Mouse (Mus musculus) urinary bladder, postnatal 36 days (tissue): Measurements from ENCODE around the gene Zbtb49.

Experiments
- DNase-seq, 2 experiments: peaks; one replicate each; pipeline ENCODE4 v3.0.0; 2022; ENCODE audit warnings: low spot score in 2 of 2, mixed read lengths in 1 of 2

The Zbtb49 gene

DNA sequence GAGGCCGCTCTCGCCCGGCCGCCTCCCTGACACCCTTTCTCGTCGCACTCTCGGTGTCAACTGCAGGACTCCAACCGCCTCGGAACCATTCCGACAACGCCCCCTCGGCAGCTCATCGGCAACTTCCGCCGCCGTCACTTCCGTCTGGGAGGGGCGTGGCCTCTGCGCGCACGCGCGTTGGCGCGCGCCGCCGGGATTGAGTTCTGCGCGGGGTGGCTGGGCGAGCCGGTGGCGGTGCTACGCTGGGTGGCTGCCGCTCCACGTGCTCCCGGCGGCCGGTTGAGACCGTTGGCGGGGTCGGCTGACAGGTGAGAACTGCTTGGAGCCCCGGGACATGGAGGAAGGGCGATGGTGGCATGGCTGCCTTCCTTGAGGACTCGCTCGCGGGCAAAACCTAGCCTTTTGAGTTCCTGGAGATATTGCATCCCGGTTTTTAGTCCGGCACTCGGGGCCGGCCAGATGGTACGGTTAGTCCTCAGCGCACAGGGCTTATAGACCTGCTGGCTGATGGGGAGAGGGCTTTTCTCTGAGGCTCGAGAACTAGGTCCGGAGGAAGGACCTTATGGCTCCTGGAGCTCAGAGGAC is at the start of gene Zbtb49, which contains the start of gene Lyar:
TSS of gene Zbtb49 (minus strand) at position 130 of the 585 bp plus-strand sequence.
TSS of gene Lyar (plus strand) at position 143 of the 585 bp plus-strand sequence.
- DNase-seq, result peak; percentile 93 to 95

DNA sequence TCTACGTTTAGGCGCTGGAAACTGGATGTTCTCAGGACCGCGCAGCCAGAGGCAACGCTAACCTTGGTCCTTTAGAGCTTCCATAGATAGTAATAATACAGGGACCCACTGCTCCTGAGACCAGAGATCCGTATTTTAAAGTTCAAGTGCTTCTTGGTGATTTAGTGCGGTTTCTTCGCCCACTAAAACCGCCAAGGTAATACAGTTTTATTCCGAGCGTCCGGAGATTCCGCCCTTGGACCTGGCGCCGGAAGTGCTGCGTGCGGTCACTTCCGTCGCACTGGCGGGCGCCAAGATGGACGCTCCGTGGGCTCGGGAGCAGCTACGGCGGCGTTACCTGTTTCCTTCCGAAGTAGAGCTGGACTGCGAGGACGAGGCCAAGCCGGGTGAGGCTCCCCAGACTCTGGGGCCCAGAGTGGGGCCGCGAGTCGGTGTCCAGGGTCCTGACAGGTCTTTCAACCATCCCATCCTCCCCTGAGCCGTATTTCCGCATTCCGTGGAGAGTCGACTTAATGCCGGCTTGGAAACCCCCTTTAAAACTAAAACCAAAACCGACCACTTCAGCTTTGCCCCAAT is 39.9 kb upstream of the Zbtb49 start, which contains the start of gene Tmem128:
TSS of gene Tmem128 (plus strand) at position 79 of the 576 bp plus-strand sequence.
- peak; percentile 48 to 49 for DNase-seq

DNA sequence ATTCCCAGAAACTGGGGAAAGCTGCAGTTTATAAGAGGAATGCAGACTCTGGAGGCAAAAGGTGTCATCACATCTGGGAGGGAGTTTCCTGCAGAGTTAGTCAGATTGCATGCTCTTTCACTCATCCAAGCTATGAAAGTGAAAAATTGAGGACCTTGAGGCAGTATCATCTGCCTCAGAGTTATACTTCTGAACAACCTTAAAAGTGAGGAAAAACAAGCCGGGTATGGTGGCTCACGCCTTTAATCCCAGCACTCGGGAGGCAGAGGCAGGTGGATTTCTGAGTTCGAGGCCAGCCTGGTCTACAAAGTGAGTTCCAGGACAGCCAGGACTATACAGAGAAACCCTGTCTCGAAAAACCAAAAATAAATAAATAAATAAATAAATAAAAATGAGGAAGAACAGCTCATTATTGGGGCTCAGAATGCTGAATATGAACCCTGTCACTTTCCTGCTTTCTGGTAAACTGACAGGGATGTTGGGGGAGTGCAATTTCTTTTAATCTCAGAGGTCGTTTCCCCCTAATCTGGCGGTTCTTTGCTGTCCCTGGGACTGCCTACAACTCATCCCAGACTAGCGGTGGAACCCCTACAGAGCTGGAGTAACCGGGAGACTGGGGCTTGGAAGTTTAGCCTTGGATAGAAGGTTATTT is 39.3 kb upstream of the Zbtb49 start:
- DNase-seq, result no peak

DNA sequence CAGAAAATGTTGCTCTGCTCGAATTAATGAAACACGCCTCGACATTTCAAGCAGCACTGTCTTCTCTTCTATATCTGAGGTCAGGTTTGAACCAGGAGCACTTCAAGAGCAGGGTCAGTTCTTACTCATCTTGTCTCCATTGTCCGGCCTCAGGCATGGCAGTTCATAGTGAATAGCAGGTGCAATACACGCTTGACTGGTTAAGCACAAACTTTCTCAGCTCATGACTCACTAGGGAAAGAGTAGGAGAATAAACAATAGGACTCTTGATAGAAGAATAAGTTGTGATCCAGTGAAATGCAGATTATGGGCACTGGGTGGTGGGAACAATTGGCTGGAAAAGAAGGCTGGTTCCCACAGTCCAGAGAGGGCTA is 38.5 kb upstream of the Zbtb49 start:
- DNase-seq, result no peak

DNA sequence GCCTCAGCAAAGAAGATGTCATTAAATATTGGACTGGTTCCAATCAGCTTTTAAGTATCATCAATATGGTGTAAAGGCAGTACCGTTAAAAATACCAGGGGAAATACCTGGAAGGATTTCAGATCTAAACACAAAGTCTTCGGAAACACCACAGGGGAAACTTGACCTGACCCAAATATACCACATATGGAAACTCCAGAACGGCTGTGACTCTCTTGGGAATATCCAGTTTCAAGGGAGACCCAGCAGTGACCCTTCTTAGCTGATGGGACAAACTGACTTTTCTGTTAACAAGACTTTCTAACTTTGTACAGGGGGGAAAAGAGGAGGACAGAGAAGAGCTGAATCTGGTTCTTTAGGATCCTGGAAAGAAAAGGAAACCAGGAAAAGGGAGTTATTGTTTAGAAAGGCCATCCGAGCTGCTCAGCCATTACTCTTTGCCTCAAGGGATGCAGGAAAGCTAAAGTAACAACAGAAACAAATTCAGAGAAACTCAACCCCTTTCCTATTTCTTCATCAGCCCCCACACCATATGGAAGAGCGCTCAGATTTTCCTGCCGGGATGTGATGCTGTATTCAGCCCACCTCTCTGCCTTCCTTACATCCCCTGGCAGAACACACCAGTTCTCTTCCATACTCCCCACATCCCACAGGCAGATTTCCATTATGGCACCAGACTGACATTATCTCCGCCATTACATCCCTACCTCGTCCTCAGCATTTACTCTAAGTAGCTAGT is 37.9 kb upstream of the Zbtb49 start:
- DNase-seq, result no peak

DNA sequence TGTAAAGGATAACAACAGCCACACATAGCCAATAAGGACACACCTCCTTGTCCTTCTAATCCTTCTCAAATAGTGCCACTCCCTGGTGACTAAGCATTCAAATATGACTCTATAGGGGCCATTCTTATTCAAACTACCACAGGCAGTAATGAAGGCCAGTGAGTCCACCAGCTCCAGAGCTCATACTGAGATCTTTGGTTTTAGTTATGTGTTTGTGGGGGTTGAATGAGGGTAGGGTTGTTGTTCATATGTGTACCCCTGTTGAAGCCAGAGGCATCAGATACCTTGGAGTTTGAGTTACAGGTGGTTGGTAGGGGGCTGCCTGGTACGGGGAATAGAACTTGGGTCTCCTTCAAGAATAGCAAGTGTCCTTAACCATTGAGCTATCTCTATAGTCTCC is 36.3 kb upstream of the Zbtb49 start:
- no peak for DNase-seq

DNA sequence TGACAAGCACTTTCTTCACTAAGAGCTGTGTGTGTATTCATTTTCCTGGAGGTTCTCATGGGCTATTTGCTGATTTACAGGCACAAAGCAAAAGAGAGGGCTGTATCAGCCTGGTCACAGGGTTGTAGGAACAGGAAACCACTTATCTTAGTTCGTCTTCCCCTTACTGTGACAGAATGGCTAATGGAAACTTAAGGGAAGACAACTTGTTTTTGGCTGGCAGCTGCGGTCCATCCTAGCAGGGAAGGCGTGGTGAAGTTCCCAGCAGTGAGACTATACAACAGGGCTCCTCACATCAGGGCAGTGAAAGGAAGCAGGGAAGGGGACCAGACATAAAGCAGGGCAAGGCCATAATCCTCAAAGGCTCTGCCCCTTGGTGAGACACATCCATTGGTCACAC is 35.4 kb upstream of the Zbtb49 start:
- no peak for DNase-seq

DNA sequence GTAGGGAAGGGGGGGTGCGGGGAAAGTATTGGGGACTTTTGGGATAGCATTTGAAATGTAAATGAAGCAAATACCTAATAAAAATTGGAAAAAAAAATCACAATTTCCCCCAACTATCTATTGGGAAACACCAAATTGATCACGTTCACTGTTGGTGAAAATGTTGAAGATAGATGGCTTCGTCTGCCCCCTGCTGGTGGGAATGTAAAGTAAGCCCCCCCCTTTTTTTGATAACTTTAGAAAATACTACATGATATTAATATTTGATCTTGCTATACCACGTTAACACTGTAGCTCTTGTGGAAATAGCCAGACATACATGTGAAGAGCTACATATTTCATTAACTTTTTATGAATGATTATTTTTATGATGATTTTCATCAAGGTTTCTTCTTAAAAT is 34.9 kb upstream of the Zbtb49 start:
- DNase-seq, result no peak

DNA sequence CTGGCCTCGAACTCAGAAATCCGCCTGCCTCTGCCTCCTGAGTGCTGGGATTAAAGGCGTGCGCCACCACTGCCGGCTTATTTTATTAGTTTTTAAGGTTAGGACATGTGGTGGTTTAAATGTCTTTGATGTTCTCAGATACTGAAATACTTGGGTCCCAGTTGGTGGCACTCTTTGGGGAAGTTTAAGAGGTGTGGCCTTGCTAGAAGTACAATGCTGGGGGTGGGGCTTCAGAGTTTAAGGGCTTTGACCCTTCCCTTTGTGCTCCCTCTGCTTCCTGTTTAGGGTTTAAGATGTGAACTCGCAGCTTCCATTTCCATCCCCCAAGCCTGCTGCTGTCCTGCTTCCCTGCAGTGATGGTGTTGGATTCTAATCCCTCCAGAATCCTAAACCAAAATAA is 21.7 kb upstream of the Zbtb49 start:
- DNase-seq, result no peak

DNA sequence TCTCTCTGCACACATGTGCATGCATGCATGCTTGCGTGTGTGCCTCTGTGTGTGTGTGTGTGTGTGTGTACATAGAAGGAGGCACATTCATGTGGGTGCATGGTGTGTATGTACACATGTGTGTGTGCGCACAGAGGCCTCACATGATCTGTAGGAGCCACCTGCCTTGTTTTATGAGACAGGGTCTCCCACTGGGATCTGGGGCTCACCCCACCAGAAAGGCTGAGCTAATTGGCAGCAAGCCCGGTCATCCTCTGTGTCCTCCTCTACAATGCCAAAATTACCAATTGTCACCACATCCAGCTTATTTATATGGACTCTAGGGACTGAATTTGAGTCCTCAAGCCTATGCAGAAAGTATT is 21.2 kb upstream of the Zbtb49 start:
- no peak for DNase-seq

DNA sequence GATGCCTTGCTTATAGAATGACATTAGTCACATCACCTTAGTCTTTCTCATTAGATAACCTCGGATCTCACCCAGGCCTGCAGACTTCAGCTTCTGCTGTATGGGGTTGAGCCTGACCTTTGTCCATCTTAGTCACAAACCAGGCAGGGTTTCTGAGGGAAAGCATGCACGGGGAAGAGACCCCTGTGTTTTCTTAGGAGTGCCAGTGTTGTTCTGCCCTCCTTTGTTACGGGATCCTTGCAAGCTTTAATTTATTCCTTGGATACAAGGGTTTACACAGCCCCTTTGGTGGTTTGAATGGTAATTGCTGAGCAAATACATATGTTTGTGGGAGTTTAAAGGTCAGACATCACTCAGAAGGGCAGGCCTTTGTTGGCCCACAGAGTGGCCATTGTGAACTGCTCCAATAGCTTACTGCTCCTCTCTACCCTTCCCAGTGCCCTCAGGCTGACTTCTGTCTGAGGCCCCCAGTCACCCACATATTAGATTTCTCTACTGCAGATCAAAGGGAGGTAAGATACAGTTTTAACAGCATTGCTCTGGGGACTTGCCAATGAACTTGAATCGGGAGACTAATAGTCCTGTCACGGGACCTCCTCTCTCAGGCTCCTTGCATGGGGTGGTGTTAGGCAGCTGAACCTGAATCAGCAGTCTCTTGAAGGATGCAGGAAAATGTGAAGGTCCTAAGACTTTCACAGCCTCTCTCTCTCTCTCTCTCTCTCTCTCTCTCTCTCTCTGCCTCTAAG is 20.6 kb upstream of the Zbtb49 start:
- DNase-seq, result no peak

DNA sequence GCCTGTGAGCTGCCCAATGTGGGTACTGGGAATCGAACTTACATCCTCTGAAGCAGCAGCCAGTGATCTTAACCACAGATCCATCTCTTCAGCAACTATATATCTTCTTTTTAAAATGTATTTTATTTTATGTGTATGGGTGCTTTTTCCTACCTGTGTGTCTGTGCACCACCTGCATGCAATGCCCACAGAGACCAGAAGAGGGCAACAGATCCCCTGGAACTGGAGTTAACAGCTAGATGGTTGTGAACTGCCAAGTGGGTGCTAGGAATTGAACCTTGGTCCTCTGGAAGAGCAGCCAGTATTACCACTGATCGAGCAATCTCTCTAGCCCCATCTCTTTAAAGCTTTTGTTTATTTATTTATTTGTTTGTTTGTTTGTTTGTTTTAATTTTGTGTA is 16.4 kb upstream of the Zbtb49 start:
- no peak for DNase-seq

DNA sequence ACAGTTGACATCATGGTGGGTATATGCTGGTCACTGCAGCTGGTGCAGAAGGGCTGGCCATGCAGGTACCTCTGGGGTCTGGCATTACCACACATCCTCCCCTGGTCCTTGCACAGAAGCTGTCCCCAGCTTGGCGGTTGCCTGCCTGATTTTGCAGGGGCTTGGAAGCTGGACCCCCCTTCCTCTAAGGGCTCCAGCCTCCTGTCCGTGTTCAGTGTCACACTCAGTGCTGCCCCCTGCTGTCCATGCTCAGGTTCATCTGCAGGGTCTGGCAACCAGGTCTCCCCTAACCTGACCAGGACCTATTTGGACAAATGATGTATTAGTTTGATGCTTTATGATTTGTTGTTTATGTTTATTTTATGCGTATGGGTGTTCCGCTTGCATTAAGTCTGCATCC is 15.2 kb upstream of the Zbtb49 start:
- peak; percentile 7 to 9 for DNase-seq

DNA sequence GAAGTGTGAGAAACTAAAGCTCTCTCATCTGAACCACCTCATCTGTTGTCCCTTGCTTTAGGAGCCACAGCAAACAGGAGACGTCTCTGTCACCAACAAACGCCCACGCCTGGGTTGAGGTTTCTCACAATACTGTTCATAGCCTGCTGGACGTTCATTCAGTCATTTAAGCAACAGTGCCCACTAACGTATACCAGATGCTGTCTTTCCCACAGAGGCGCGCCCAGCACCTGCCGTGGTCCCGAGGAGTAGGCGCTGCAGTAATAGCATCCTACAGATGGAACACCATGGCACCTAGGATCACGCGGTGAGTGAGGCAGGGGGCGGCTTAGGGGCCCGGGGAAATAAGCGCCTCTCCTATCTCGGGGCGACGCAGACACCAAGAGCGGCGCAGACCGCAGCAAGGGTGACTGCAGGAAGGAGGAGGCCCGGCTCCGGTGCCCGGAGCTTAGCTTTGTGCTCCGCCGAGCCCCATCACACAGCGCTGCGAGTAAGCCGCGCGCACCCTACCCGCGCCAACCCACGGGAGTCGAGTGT is 418 bp downstream of the Zbtb49 start:
- no peak for DNase-seq

DNA sequence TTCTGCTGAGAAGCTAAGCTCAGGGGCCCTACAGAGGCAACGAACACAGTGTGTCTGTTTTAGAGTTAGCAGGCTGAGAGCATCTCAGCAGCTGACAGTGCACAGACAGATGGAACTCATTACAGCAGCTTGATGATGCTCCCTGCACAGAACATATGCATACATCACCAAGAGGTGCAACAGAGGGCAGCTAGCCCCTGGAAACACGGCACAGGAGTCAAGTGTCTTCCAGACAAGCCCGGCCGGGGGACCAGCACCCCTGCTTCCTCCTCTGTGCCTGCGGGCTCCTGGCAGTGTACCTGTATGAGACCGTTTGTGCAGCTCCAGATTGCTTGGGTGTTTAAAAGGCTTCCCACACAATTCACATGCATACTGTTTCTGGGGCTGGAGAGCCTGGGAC is 7.2 kb downstream of the Zbtb49 start:
- DNase-seq, result no peak

DNA sequence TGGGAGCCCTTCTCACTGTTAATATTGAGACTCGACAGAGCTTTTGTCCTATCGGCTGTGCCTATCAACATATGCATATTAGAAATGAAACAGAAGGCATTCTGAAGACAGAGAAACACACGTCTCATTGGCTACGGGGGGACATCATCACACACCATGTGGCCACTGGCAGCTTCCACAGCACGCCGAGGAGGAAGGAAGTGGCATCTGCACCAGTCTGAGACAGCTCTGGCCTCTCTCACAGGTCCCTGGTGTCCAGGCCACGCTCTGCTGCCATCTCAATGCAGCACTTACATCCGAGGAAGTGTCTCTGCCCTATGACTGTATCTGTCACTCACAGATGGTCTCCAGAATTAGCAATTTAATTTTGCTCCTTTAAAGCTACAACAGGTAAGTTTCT is 8.6 kb downstream of the Zbtb49 start:
- DNase-seq, result no peak

DNA sequence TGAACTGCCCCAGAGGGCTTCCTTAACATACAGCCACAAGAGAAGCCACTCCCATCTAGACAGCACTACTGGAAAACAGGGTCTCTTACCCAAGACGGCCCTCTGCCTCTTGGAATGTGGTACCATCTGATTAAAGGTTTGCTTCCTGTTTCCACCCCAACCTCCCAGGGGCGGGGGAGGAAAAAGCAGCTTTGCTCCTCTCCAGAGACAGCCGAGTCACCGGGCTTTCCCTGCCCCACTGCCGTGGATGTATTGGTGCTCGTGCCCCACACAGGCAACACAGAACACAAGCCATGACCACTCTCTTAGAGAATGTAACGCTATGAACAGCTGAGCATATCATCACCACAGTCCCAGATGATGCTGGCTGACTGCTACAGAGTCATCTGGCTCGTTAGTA is 11.3 kb downstream of the Zbtb49 start:
- no peak for DNase-seq

DNA sequence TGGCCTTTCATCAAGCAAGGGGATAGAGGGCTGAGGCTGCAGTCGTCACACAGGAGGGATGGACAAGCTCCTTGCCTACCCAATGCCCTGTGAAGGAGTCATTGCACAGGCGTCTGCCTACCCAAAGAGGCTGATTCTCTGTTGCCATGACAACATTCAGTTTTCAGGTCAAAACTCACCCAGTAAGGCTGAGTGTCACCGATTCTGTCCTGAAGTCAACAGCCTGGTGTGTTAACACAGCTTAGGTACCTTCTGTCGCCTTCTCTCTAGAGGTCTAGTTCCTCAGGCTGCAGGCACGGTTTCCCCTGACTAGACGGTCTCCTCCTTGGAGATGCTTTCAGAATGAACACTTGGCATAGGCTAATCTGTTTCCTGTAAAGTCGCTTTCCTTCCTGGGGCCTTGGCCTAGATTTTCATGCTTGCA is 14.9 kb downstream of the Zbtb49 start:
- no peak for DNase-seq

DNA sequence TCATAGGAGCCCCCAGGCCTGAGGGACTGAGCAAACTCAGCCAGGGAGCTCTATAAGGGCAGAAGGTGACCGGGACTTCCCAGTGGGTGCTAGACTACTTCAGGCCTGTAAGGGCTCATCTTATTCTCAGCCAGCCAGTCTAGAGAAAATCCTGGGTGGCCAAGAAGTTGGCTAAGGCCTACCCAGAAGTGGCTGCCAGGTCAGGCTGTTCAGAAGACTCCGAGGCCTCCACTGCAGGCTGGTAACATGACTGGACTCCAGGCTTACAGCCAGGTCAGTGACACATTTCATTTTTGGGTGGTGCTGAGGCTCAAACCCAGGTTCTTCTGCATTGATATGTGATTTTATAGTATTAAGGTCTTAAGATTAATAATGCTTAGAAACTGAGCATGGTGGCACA is 20.6 kb downstream of the Zbtb49 start:
- no peak for DNase-seq

DNA sequence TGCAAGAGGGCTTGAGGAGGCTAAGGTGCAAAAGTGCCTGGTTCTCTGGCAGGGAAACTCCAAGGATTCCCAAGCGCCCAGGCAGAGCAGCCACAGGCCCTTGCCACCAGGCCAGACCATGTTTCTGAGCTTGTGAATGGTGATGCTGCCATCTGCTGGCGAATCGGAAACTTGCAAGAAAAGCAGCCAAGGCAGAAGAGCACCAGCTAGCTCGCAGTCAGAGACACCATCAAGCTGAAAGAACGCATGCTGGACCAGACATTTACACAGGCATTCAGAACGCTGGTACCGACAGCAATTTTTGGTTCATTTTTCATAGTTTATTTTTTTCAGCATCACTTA is 22.8 kb downstream of the Zbtb49 start:
- DNase-seq, result peak; percentile 58 to 78

DNA sequence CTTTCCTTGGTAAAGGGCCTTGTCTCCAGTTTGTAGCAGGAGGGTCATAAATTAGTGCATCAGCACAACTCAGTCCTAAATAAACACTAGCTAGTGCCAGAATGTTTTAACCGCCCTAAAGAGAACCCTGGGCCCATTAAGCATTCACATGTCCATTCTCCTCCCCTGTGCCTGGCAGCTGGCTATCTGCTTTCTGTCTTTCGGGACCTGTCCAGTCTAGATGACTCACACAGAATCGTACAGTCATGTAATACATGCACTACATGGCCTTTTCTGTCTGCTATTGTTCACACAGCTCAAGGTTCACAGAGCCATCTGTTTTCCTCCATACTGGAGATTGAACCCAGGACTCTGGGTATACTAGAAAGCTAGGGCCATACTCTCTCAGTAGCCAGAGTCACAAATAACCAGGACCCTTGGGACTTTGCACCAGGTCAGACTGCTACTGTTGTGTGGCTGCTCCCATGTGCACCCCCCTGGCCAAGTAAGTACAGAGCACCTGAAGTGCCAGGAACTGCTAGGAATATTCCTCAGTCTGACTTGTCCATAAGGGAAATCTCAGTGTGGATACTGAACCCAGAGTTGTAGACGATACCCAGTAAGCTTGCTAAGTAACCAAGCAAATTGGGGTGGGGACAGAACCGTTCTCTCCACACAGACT is 23.3 kb downstream of the Zbtb49 start:
- DNase-seq, result no peak
